Mouse (Mus musculus) myocyte (in vitro differentiated cells): Measurements from ENCODE around the gene Map3k7. TPM values are rescaled to one million over a fixed set of nuclear protein-coding genes. Genes with fewer than 3 reads are reported as not detected.

Experiments used
- H3K27me3 ChIP-seq: one replicate; pipeline ENCODE4 v1.6.1; 2011; ENCODE audit not compliant: control insufficient read depth, insufficient read depth, insufficient read length
- H3K36me3 ChIP-seq: one replicate; pipeline ENCODE4 v1.6.1; 2011; ENCODE audit not compliant: control insufficient read depth, insufficient read depth
- H3K4me2 ChIP-seq: one replicate; pipeline ENCODE4 v1.6.1; 2011; ENCODE audit warnings: low read depth, control low read depth
- H3K4me3 ChIP-seq: one replicate; pipeline ENCODE4 v1.5.1; 2011; ENCODE audit warnings: mild to moderate bottlenecking, control low read depth, moderate library complexity
- H3K79me2 ChIP-seq: one replicate; pipeline ENCODE4 v1.6.1; 2011; ENCODE audit not compliant: control insufficient read depth, insufficient read depth
- H3ac ChIP-seq: one replicate; pipeline ENCODE4 v1.6.1; 2011; ENCODE audit not compliant: control insufficient read depth, insufficient read length
- MAX ChIP-seq: IDR thresholded peaks from one replicate; pipeline ENCODE4 v1.6.1; 2011; ENCODE audit warnings: low read depth, mild to moderate bottlenecking, control low read depth
- MYOD1 ChIP-seq, 3 experiments: IDR thresholded peaks; one replicate each; pipeline ENCODE4 v1.6.1; 2011; ENCODE audit warnings: control low read depth in 2 of 3, low read depth in 2 of 3, mild to moderate bottlenecking in 2 of 3, moderate library complexity in 1 of 3; ENCODE audit not compliant: insufficient read length in 2 of 3, control insufficient read depth in 1 of 3
- POLR2A ChIP-seq: IDR thresholded peaks from one replicate; pipeline ENCODE4 v1.6.1; 2011; ENCODE audit warnings: low read depth, mild to moderate bottlenecking, control low read depth, moderate library complexity; ENCODE audit not compliant: insufficient read length
- POLR2AphosphoS2 ChIP-seq: IDR thresholded peaks from one replicate; pipeline ENCODE4 v1.6.1; 2011; ENCODE audit warnings: low read depth, control low read depth; ENCODE audit not compliant: insufficient read length
- TCF12 ChIP-seq: IDR thresholded peaks from one replicate; pipeline ENCODE4 v1.6.1; 2011; ENCODE audit warnings: mild to moderate bottlenecking, control low read depth; ENCODE audit not compliant: poor library complexity, insufficient read depth, severe bottlenecking
- TCF3 ChIP-seq: IDR thresholded peaks from one replicate; pipeline ENCODE4 v1.6.1; 2011; ENCODE audit warnings: low read depth, control low read depth; ENCODE audit not compliant: insufficient read length
- polyA plus RNA-seq: library from polyadenylated mRNA; unstranded; fragments of >200 nt; fragmentation: generic; extraction: Trizol; gene quantifications from one replicate; pipeline ENCODE4 v1.2.1, GENCODE M21; 2012; ENCODE audit warnings: missing spikeins

Gene Map3k7
- polyA plus RNA-seq, 1 experiment = 16.3 TPM

DNA sequence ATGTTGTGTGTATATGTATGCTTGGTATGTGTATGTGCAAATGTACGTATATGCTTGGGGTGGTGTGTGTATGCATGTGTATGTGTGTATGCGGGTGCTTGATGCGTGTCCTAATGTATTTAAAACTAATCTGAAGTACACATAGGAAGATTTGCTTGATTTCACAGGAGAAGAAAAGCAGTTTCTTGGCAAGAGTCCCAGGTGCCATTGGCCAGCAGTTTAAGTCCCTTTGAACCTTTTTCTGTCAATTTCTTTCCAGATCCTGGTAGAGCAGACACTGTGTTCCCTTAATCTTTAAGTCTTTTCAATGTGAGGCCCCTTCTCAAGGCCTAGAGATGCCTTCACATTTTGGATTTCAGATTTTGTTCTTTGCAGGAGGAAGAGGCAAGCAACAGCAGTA is 99.4 kb downstream of the Map3k7 start:
- Histone ChIP-seq H3K4me2 (no peak overlapping the region), H3K79me2 (no peaks in the 10 kb centered on the region), H3K27me3 (no peaks in the 10 kb centered on the region), H3K4me3 (no peak overlapping the region), H3ac (no peak overlapping the region), H3K36me3 (no peaks in the 10 kb centered on the region)
- TF ChIP-seq POLR2AphosphoS2 = no peak
- no peak for TF ChIP-seq MYOD1 (IDR thresholded peaks at IDR 0.05; ENCODE audit: control insufficient read depth in 1 of 3, insufficient read length in 2 of 3, low read depth in 2 of 3)
- no peak for TF ChIP-seq TCF12
- TF ChIP-seq MAX = no peak
- TF ChIP-seq TCF3 = no peak
- no peak for TF ChIP-seq POLR2A
